Mouse (Mus musculus) right cerebral cortex, postnatal 4 days (tissue): ENCODE measurements at regions not wholly inside any gene's neighbourhood (a gene's known extent, or its start where the extent isn't known, plus 50 kb on each side); places are given as distances from the start of the nearest gene placed in this dataset.
"Not testable (repeated sequence)": the region's sequence is repeated elsewhere in the genome, so short reads cannot be mapped to it uniquely, and the experiment has no call there.

Source experiments
- DNase-seq: peaks from one replicate; pipeline ENCODE4 v3.0.0-alpha.2; 2022

- DNase-seq, result no peak
These were observed 96.5 kb upstream of the Map3k1 start for GRCm38 (mm10) chr13:111905213-111905701.

- no peak for DNase-seq
These were observed 102.3 kb upstream of the Map3k1 start for GRCm38 (mm10) chr13:111911071-111911470.

GRCm38 (mm10) chr13:111911661-111912312 is 103.0 kb upstream of the Map3k1 start:
- DNase-seq, result no peak

- no peak for DNase-seq
These were observed 105.6 kb upstream of the Map3k1 start for GRCm38 (mm10) chr13:111914348-111914913.

- DNase-seq, result not testable (repeated sequence)
These were observed 110.6 kb upstream of the Map3k1 start for GRCm38 (mm10) chr13:111919417-111919816.

- DNase-seq, result no peak
These were observed 111.7 kb upstream of the Map3k1 start for GRCm38 (mm10) chr13:111920534-111920933.

GRCm38 (mm10) chr13:111921142-111922035 is 112.6 kb upstream of the Map3k1 start:
- no peak for DNase-seq

GRCm38 (mm10) chr13:111925349-111925748 is 116.6 kb upstream of the Map3k1 start:
- DNase-seq, result no peak

- DNase-seq, result no peak
These were observed 118.0 kb upstream of the Map3k1 start for GRCm38 (mm10) chr13:111926801-111927200.

GRCm38 (mm10) chr13:111927489-111927888 is 118.7 kb upstream of the Map3k1 start:
- DNase-seq, result no peak

GRCm38 (mm10) chr13:111928636-111929544 is 120.1 kb upstream of the Map3k1 start:
- no peak for DNase-seq

GRCm38 (mm10) chr13:111929908-111930307 is 121.1 kb upstream of the Map3k1 start:
- DNase-seq, result no peak

GRCm38 (mm10) chr13:111932464-111932863 is 123.7 kb upstream of the Map3k1 start:
- DNase-seq, result no peak

- DNase-seq, result no peak
These were observed 124.9 kb upstream of the Map3k1 start for GRCm38 (mm10) chr13:111933526-111934240.

GRCm38 (mm10) chr13:111935721-111936080 is 126.9 kb upstream of the Map3k1 start:
- DNase-seq, result no peak

GRCm38 (mm10) chr13:111936081-111936857 is 127.5 kb upstream of the Map3k1 start:
- no peak for DNase-seq

- no peak for DNase-seq
These were observed 128.2 kb upstream of the Map3k1 start for GRCm38 (mm10) chr13:111936983-111937382.

- no peak for DNase-seq
These were observed 130.2 kb upstream of the Map3k1 start for GRCm38 (mm10) chr13:111938896-111939422.

- no peak for DNase-seq
These were observed 130.8 kb upstream of the Map3k1 start for GRCm38 (mm10) chr13:111939534-111940115.

GRCm38 (mm10) chr13:111940275-111940674 is 131.5 kb upstream of the Map3k1 start:
- DNase-seq, result no peak
